Mouse (Mus musculus) liver, embryonic 11.5 days (tissue): ENCODE results near the gene Caprin2. TPM values are rescaled to one million over a fixed set of nuclear protein-coding genes. Genes with fewer than 3 reads are reported as not detected.

ENCODE experiments used
- ATAC-seq: fragments of 200-750 bp; cut with Nextera tagmentation; replicated peaks from 2 replicates; pipeline ENCODE4 v1.8.0; 2017; ENCODE audit warnings: moderate number of reproducible peaks, mild to moderate bottlenecking, moderate TSS enrichment, moderate library complexity; ENCODE audit not compliant: low FRiP score
- DNase-seq: peaks from one replicate; pipeline ENCODE4 v3.0.0-alpha.2; 2017; ENCODE audit warnings: low spot score
- H3K27ac ChIP-seq: fragments of 300-500 bp; sonication (generic); 2 replicates; pipeline ENCODE4 v1.5.1; 2014; ENCODE audit warnings: mild to moderate bottlenecking, low read depth, low read length, control low read depth
- H3K27me3 ChIP-seq: fragments of 300-500 bp; sonication (generic); replicated peaks from 2 replicates; pipeline ENCODE4 v1.6.1; 2014; ENCODE audit warnings: low read length, mixed read lengths; ENCODE audit not compliant: control insufficient read depth, insufficient read depth
- H3K36me3 ChIP-seq: fragments of 300-500 bp; sonication (generic); 2 replicates; pipeline ENCODE4 v1.6.1; 2014; ENCODE audit warnings: mild to moderate bottlenecking, low read length, moderate library complexity, mixed read lengths; ENCODE audit not compliant: control insufficient read depth, insufficient read depth
- H3K4me1 ChIP-seq: fragments of 300-500 bp; sonication (generic); replicated peaks from 2 replicates; pipeline ENCODE4 v1.6.1; 2014; ENCODE audit warnings: low read length, mixed read lengths; ENCODE audit not compliant: control insufficient read depth, insufficient read depth
- H3K4me2 ChIP-seq: fragments of 300-500 bp; sonication (generic); 2 replicates; pipeline ENCODE4 v1.6.1; 2014; ENCODE audit warnings: mild to moderate bottlenecking, control low read depth, moderate library complexity
- H3K4me3 ChIP-seq: fragments of 300-500 bp; sonication (generic); 2 replicates; pipeline ENCODE4 v1.5.1; 2014; ENCODE audit warnings: low read depth, low read length, control low read depth
- H3K9ac ChIP-seq: fragments of 300-500 bp; sonication (generic); 2 replicates; pipeline ENCODE4 v1.6.1; 2014; ENCODE audit warnings: low read depth, low read length, control low read depth
- H3K9me3 ChIP-seq: fragments of 300-500 bp; sonication (generic); 2 replicates; pipeline ENCODE4 v1.6.1; 2016; ENCODE audit warnings: low read length, inconsistent platforms, mixed read lengths; ENCODE audit not compliant: control insufficient read depth
- WGBS: fragments of 180-500 bp; shearing (Covaris S2); extraction: QIAGEN DNeasy Blood & Tissue Kit; methylation state at CpG from one replicate; pipeline ENCODE4 v1.1.7; 2014; 5-methylcytosine and 5-hydroxymethylcytosine counted together
- polyA plus RNA-seq: library from polyadenylated mRNA; unstranded; fragments of >200 nt; fragmentation: Nextera tagmentation; extraction: Ambion mirVana; gene quantifications from 2 replicates; pipeline ENCODE4 v1.2.1, GENCODE M21; 2014

Gene Caprin2
- polyA plus RNA-seq, 1 experiment from 2014 or later = 10.3 TPM

GRCm38 (mm10) chr6:148896507-148896851, 442 bp upstream of the Caprin2 start:
- Histone ChIP-seq H3K4me1 (peaks cover 8% of the 10 kb centered on the region), H3K9ac (peak overlapping the region; percentile 85), H3K4me2 (peak overlapping the region; percentile 93), H3K27me3 (no peaks in the 10 kb centered on the region), H3K9me3 (no peaks in the 10 kb centered on the region), H3K27ac (peak overlapping the region; percentile 89), H3K36me3 (no peaks in the 10 kb centered on the region), H3K4me3 (peak overlapping the region; percentile 77)
- DNase-seq (no peak), ATAC-seq (no peak)
- WGBS = 50% methylated on average over 6 of the region's 6 CpGs

DNA sequence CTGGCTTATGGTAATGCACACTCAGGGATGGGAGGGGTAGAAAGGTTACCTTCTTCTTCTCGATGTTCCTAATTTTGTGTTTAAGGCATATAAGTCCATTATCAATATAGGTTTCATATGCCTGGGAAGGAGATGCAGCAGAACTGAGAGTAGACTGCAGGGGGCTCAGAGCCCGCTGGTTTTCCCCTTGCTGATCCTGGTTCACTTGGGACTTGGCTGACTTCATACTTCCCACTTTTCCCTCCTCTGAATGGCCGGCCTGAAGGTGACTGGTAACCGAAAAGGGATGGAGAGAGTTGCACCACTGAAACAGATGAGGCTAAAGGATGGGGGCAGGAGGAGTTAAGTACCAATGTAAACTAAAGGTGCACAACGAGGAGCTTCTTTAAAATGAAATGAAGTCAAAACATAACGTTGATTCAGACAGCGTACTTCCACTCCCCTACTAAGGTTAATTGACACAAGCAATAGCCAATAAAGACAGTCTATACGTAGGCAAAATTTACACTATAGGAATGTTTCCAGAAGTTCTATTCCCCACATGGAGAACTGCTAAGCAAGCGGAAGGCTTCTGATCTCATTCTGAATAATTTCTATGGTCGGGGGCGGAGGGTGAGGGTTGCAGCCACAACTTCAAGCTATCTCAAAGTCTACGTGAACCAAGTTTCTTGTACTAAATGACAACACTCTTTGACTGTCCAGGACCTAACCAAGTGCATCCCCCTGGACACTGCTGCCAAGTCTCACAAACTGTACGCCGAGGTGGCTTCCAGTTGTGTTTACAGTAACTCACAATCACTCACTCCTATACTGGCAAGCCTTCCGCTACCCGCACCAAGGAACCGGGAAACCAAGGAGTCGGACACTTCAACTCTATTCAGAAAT, 907 bp downstream of the Caprin2 start:
- Histone ChIP-seq H3K27ac (peak overlapping the region; percentile 89; the same call in 1 of the 2 replicates), H3K27me3 (no peaks in the 10 kb centered on the region), H3K9ac (peak overlapping the region; percentile 85), H3K36me3 (no peaks in the 10 kb centered on the region), H3K4me2 (peak overlapping the region; percentile 93), H3K9me3 (no peaks in the 10 kb centered on the region), H3K4me1 (peaks cover 8% of the 10 kb centered on the region), H3K4me3 (peak overlapping the region; percentile 77)
- no peak for ATAC-seq
- WGBS = 12% methylated on average over 18 of the region's 18 CpGs
- no peak for DNase-seq

DNA sequence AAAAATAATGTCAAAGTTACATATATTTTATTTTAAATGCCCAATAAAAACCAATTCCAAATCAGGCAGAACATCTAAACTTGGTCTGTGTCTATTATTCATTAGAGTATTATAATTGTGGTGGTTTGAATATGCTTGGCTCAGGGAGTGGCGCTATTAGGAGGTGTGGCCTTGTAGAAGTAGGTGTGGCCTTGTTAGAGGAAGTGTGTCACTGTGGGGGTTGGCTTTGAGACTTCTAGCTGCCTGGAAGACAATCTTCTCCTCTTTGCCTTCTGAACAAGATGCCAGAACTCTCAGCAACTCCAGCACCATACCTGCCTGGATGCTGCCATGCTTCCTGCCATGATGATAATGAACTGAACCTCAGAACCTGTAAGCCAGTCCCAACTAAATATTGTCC, 22.1 kb downstream of the Caprin2 start:
- ATAC-seq (no peak), DNase-seq (no peak)
- Histone ChIP-seq H3K4me1 (no peaks in the 10 kb centered on the region), H3K27me3 (no peaks in the 10 kb centered on the region), H3K9ac (no peak overlapping the region), H3K4me3 (no peak overlapping the region), H3K27ac (no peak overlapping the region), H3K36me3 (peaks cover 4% of the 10 kb centered on the region; the same call in 1 of the 2 replicates), H3K9me3 (no peaks in the 10 kb centered on the region), H3K4me2 (no peak overlapping the region)
- 97% methylated on average over 1 of the region's 1 CpGs for WGBS

DNA sequence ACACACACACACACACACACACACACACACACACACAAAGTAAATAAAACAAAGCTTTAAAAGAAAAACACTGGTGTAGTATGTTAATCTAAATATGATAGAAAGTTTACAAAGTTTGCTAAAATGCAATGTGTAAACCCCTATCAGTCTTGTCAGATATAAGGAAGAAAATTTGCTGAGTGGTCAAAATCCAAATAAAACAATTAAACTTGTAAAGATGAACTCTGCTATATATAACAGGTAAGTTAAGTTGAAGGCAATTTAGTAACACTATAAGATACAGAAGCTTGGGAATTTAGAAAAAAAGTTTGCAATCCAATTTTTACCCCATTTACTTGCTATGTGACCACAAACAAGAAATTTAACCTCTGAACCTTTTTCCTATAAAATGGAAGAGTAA, 50.4 kb downstream of the Caprin2 start:
- H3K9me3 ChIP-seq = no peaks in the 10 kb centered on the region
- no peaks in the 10 kb centered on the region for H3K4me1 ChIP-seq
- H3K27me3 ChIP-seq = no peaks in the 10 kb centered on the region
- no peak overlapping the region for H3K9ac ChIP-seq
- DNase-seq = no peak
- no peak overlapping the region for H3K4me3 ChIP-seq
- no peak overlapping the region for H3K4me2 ChIP-seq
- H3K36me3 ChIP-seq = no peaks in the 10 kb centered on the region; the same call in 1 of the 2 replicates
- ATAC-seq = no peak
- H3K27ac ChIP-seq = no peak overlapping the region

DNA sequence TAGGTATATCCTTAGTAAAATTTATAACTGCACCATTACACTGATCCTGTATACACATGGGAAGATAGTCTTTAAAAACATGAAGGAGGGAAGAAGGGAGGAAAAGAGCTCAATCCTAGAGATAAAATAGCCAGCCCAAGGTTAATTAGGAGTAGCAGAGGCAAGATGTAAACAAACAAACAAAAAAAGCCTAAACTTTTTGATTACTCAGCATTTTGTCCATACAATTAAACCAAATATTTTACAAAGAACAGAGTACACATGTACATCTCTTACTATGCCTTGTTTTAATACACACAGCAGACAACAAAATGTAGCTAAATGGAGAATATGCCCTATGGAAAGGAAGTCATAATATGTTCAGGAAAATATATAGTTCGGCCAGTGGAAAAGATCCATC, 54.3 kb downstream of the Caprin2 start:
- H3K27ac ChIP-seq = no peak overlapping the region
- 84% methylated on average over 1 of the region's 1 CpGs for WGBS
- H3K4me2 ChIP-seq = no peak overlapping the region
- H3K4me3 ChIP-seq = no peak overlapping the region
- DNase-seq (no peak), ATAC-seq (no peak)
- H3K27me3 ChIP-seq = no peaks in the 10 kb centered on the region
- H3K4me1 ChIP-seq = no peaks in the 10 kb centered on the region
- H3K36me3 ChIP-seq = no peaks in the 10 kb centered on the region
- no peaks in the 10 kb centered on the region for H3K9me3 ChIP-seq
- no peak overlapping the region for H3K9ac ChIP-seq

GRCm38 (mm10) chr6:148838460-148838859, 57.6 kb downstream of the Caprin2 start:
- no peak for DNase-seq
- Histone ChIP-seq H3K27me3 (no peaks in the 10 kb centered on the region), H3K9ac (no peak overlapping the region), H3K36me3 (no peaks in the 10 kb centered on the region), H3K4me2 (no peak overlapping the region), H3K4me1 (no peaks in the 10 kb centered on the region), H3K27ac (no peak overlapping the region), H3K9me3 (no peaks in the 10 kb centered on the region), H3K4me3 (no peak overlapping the region)
- no peak for ATAC-seq

DNA sequence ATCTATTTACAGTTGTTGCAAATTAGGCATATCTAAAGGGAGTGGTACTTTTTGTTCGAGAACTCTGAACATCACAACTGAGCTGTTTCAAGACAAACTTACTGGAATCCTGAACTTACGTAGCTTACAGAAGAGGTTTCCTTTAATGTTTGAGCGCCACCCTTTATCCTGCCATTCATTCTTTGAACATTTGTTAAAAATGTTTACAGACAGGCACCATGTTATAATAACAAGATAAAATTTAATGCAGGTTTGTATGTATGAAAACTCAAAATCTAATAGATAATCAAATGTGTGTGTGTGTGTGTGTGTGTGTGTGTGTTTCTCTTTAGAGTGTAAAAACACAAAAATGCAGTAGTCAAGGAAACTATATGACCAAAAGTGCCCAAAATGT, 64.3 kb downstream of the Caprin2 start:
- no peaks in the 10 kb centered on the region for H3K27me3 ChIP-seq
- no peaks in the 10 kb centered on the region for H3K36me3 ChIP-seq
- H3K4me1 ChIP-seq = peaks cover 4% of the 10 kb centered on the region; the same call in 1 of the 2 replicates
- DNase-seq (no peak), ATAC-seq (no peak)
- peak overlapping the region; percentile 81 for H3K9ac ChIP-seq
- 24% methylated on average over 3 of the region's 3 CpGs for WGBS
- H3K27ac ChIP-seq = peak overlapping the region; percentile 30; the same call in 1 of the 2 replicates
- peak overlapping the region; percentile 86 for H3K4me3 ChIP-seq
- H3K9me3 ChIP-seq = no peaks in the 10 kb centered on the region
- peak overlapping the region; percentile 91 for H3K4me2 ChIP-seq

- peak within 1 kb of the TSS; percentile 81 for H3K9ac ChIP-seq
- DNase-seq = peak; percentile 87
Measured at GRCm38 (mm10) chr6:148830748-148831727, 65.0 kb downstream of the Caprin2 start, which contains the start of gene Ipo8. TSS of gene Ipo8 (minus strand) at chr6:148831467.

More at GRCm38 (mm10) chr6:148830748-148831727, 65.0 kb downstream of the Caprin2 start, which contains the start of gene Ipo8:
- no peaks in the 10 kb centered on the region for H3K9me3 ChIP-seq
- H3K4me1 ChIP-seq = peaks cover 4% of the 10 kb centered on the region; the same call in 1 of the 2 replicates
- no peaks in the 10 kb centered on the region for H3K36me3 ChIP-seq
- H3K27ac ChIP-seq = peak within 1 kb of the TSS; percentile 40; the same call in 1 of the 2 replicates
- ATAC-seq = peak; percentile 96
- WGBS = under 1% methylated on average over 47 of the region's 47 CpGs
- H3K4me3 ChIP-seq = peak within 1 kb of the TSS; percentile 86
- H3K4me2 ChIP-seq = peak within 1 kb of the TSS; percentile 91
- no peaks in the 10 kb centered on the region for H3K27me3 ChIP-seq
